Mouse (Mus musculus) kidney, postnatal 14 days (tissue): ENCODE data around the gene Rnf208.

Experiments used
- DNase-seq: peaks from one replicate; pipeline ENCODE4 v3.0.0; 2022; ENCODE audit warnings: mixed read lengths

Gene Rnf208

GRCm38 (mm10) chr2:25242101-25242506 is at the start of gene Rnf208, which contains the start of gene Cysrt1:
TSS of gene Rnf208 (plus strand) at chr2:25242255.
TSS of gene Cysrt1 (minus strand) at chr2:25242452.
- no peak for DNase-seq

- DNase-seq: peak; percentile 91
Observed at GRCm38 (mm10) chr2:25193330-25193770, 48.7 kb upstream of the Rnf208 start.

GRCm38 (mm10) chr2:25194006-25194405 is 48.0 kb upstream of the Rnf208 start:
- no peak for DNase-seq

GRCm38 (mm10) chr2:25194486-25195171 is 47.4 kb upstream of the Rnf208 start:
- DNase-seq: peak; percentile 24

- DNase-seq: peak; percentile 84
Observed at GRCm38 (mm10) chr2:25195211-25196156, 46.6 kb upstream of the Rnf208 start.

GRCm38 (mm10) chr2:25196172-25196954 is 45.7 kb upstream of the Rnf208 start, which contains the start of gene Tor4a:
TSS of gene Tor4a (minus strand) at chr2:25196886.
- DNase-seq: peak; percentile 92

GRCm38 (mm10) chr2:25197191-25197590 is 44.9 kb upstream of the Rnf208 start:
- peak; percentile 32 for DNase-seq

GRCm38 (mm10) chr2:25197946-25198345 is 44.1 kb upstream of the Rnf208 start:
- no peak for DNase-seq

GRCm38 (mm10) chr2:25200631-25201030 is 41.4 kb upstream of the Rnf208 start:
- DNase-seq: no peak

GRCm38 (mm10) chr2:25203631-25204214 is 38.3 kb upstream of the Rnf208 start:
- peak; percentile 46 for DNase-seq

GRCm38 (mm10) chr2:25207593-25207992 is 34.5 kb upstream of the Rnf208 start:
- DNase-seq: no peak

GRCm38 (mm10) chr2:25210686-25211085 is 31.4 kb upstream of the Rnf208 start:
- no peak for DNase-seq

GRCm38 (mm10) chr2:25211121-25211670 is 30.9 kb upstream of the Rnf208 start, which contains the start of gene Nelfb:
TSS of gene Nelfb (minus strand) at chr2:25211489.
- DNase-seq: peak; percentile 94

GRCm38 (mm10) chr2:25213266-25213865 is 28.7 kb upstream of the Rnf208 start:
- no peak for DNase-seq

GRCm38 (mm10) chr2:25214444-25214843 is 27.6 kb upstream of the Rnf208 start, which contains the start of gene Stpg3:
TSS of gene Stpg3 (minus strand) at chr2:25214637.
- DNase-seq: peak; percentile 69

GRCm38 (mm10) chr2:25217666-25218065 is 24.4 kb upstream of the Rnf208 start:
- no peak for DNase-seq

GRCm38 (mm10) chr2:25218445-25218844 is 23.6 kb upstream of the Rnf208 start, which contains the start of gene Fam166a:
TSS of gene Fam166a (plus strand) at chr2:25218745.
- no peak for DNase-seq

- DNase-seq: no peak
Observed at GRCm38 (mm10) chr2:25221331-25221772, 20.7 kb upstream of the Rnf208 start.

- peak; percentile 86 for DNase-seq
Observed at GRCm38 (mm10) chr2:25223681-25224491, 18.2 kb upstream of the Rnf208 start.

GRCm38 (mm10) chr2:25224492-25224765 is 17.6 kb upstream of the Rnf208 start, which contains the start of gene Tubb4b:
TSS of gene Tubb4b (minus strand) at chr2:25224702.
- no peak for DNase-seq
